ENCODE assay signal across 8 mouse cellular contexts in the genomic region with DNA sequence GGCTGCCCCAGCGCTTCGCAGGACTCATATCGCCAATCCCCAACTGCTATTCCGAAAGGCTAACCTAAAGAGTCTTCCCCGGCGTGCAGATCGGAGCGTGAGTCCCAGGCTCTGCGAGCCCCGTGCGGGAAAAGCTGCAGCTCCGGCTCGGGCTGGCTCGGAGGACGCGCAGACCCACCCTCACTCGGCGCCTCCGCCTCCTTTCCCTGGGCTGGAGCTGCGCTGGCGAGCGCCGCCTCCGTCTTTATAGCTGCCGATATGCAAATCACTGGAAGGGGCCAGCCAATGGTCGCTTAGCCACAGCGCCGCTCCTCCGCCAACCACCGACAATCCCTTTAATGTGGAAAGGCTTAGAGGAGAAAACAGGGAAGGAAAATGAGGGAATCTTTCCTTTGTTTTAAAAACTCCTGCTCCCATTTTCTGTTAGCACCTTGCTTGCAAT. TPM values are rescaled to one million over a fixed set of nuclear protein-coding genes. Genes with fewer than 3 reads are reported as not detected.
A peak's percentile ranks its signal among the peaks of the same experiment; 100 is the strongest.
DNase-seq lines count a peak whose midpoint lies in the region; TF ChIP-seq lines count a peak whose summit lies in the region.

Gene Pcdh8, minus strand, starts transcription at position 219 of the 442 bp plus-strand sequence.

- no peaks in the 10 kb centered on the region for H3K36me3 ChIP-seq in embryonic facial prominence, embryonic 10.5 days (replicated peaks)
- no peaks in the 10 kb centered on the region for H3K36me3 ChIP-seq in heart, adult 2 months (ENCODE audit: control insufficient read depth, insufficient read depth, low read length)
- H3K36me3 ChIP-seq in midbrain, embryonic 10.5 days: peaks cover 39% of the 10 kb centered on the region

- WGBS in embryonic facial prominence, embryonic 10.5 days: under 1% methylated on average over 30 of the region's 30 CpGs
- under 1% methylated on average over 30 of the region's 30 CpGs for WGBS in heart, adult 2 months
- under 1% methylated on average over 30 of the region's 30 CpGs for WGBS in midbrain, embryonic 10.5 days

- no peaks in the 10 kb centered on the region for H3K9me3 ChIP-seq in embryonic facial prominence, embryonic 10.5 days
- H3K9me3 ChIP-seq in midbrain, embryonic 10.5 days (replicated peaks): peaks cover 8% of the 10 kb centered on the region

- H3K27me3 ChIP-seq in embryonic facial prominence, embryonic 10.5 days (replicated peaks; ENCODE audit: low read depth, poor library complexity, severe bottlenecking): peaks cover 99% of the 10 kb centered on the region
- peaks cover 36% of the 10 kb centered on the region for H3K27me3 ChIP-seq in heart, adult 2 months (ENCODE audit: control insufficient read depth, insufficient read depth, low read length)
- H3K27me3 ChIP-seq in midbrain, embryonic 10.5 days (ENCODE audit: low read depth, poor library complexity, severe bottlenecking): peaks cover 90% of the 10 kb centered on the region

- H3K27ac ChIP-seq in embryonic facial prominence, embryonic 10.5 days (replicated peaks): peak within 1 kb of the TSS; percentile 16; the same call in 1 of the 2 replicates
- H3K27ac ChIP-seq in heart, adult 2 months: no peak within 1 kb of the TSS
- H3K27ac ChIP-seq in midbrain, embryonic 10.5 days (replicated peaks): peak within 1 kb of the TSS; percentile 90

- TF ChIP-seq CTCF in heart, adult 2 months (IDR thresholded peaks at IDR 0.05): no peak

- peak within 1 kb of the TSS; percentile 56 for H3K4me3 ChIP-seq in embryonic facial prominence, embryonic 10.5 days
- H3K4me3 ChIP-seq in heart, adult 2 months: peak within 1 kb of the TSS; percentile 4
- H3K4me3 ChIP-seq in midbrain, embryonic 10.5 days: peak within 1 kb of the TSS; percentile 72

- intact Hi-C loops in heart, adult 2 months (cut with DNase I): loop anchor here (10.0 kb wide), 1 partner anchor 144 kb away; no protein-coding TSS in a partner anchor
- intact Hi-C loops in left cerebral cortex, postnatal 36 days (cut with DNase I): loop anchor here (1.0 to 10.0 kb wide), 3 partner anchors 144 to 446 kb away; no protein-coding TSS in a partner anchor

- H3K4me1 ChIP-seq in embryonic facial prominence, embryonic 10.5 days: peaks cover 55% of the 10 kb centered on the region
- H3K4me1 ChIP-seq in heart, adult 2 months (ENCODE audit: control insufficient read depth, insufficient read depth, low read length): no peaks in the 10 kb centered on the region
- peaks cover 85% of the 10 kb centered on the region for H3K4me1 ChIP-seq in midbrain, embryonic 10.5 days

- H3K9ac ChIP-seq in heart, adult 2 months (ENCODE audit: low read depth, low read length): no peak within 1 kb of the TSS

- H3K79me2 ChIP-seq in heart, adult 2 months (replicated peaks; ENCODE audit: control insufficient read depth, insufficient read depth, low read length): no peaks in the 10 kb centered on the region

- TF ChIP-seq EP300 in heart, adult 2 months (IDR thresholded peaks at IDR 0.05; ENCODE audit: insufficient read depth, low read depth, low read length): no peak

- peak; percentile 46 to 52 for DNase-seq in adrenal gland, postnatal 4 days (ENCODE audit: low spot score in 2 of 2)
- peak; percentile 94 for DNase-seq in embryonic facial prominence, embryonic 10.5 days (ENCODE audit: low spot score)
- DNase-seq in heart, adult 2 months: peak; percentile 63 to 69
- DNase-seq in kidney, adult 18-20 months: peak; percentile 74
- peak; percentile 90 to 92 for DNase-seq in left cerebral cortex, postnatal 36 days (ENCODE audit: low spot score in 2 of 2)
- DNase-seq in midbrain, embryonic 10.5 days (ENCODE audit: low spot score): peak; percentile 96
- DNase-seq in skeletal muscle tissue, adult 2 months (ENCODE audit: low read depth, low spot score): peak; percentile 9
- DNase-seq in MN1 (ENCODE audit: low spot score): no peak

- no peak for TF ChIP-seq POLR2A in heart, adult 2 months (IDR thresholded peaks at IDR 0.05; ENCODE audit: insufficient read depth, low read depth, low read length)

RNA-seq across cellular contexts. Expression of gene Pcdh8, which starts in this region (rescaled TPM):
- total RNA-seq in adrenal gland, postnatal 4 days (2021): 1 to 10 TPM in 1 of 2 experiments, under 1 TPM in 1; 0.87 to 1.1 TPM
- polyA plus RNA-seq in embryonic facial prominence, embryonic 10.5 days (2016; fragmentation: Nextera tagmentation; extraction: Ambion mirVana): 3.6 and 9.8 TPM in 2 replicates
- total RNA-seq in heart, adult 2 months (2021): not detected
- polyA plus RNA-seq in heart, adult 2 months (2012; rRNA removed): not detected in 2 replicates
- 10 to 100 TPM; 57.9 to 58.8 TPM for total RNA-seq in left cerebral cortex, postnatal 36 days (2021)
- polyA plus RNA-seq in midbrain, embryonic 10.5 days (2016; fragmentation: Nextera tagmentation; extraction: Ambion mirVana): 56.0 and 57.5 TPM in 2 replicates

Comparison
In these comparisons a context has a peak if more than half of its experiments do, and no peak if none do; other contexts are left out.
1. RNA of gene Pcdh8 (total RNA-seq): 57.9 to 58.8 TPM in left cerebral cortex, postnatal 36 days; 0.87 to 1.1 TPM in adrenal gland, postnatal 4 days and not detected in heart, adult 2 months; every median in the first group is over 10 times any median in the second.
2. Peak in DNase-seq and H3K4me3 ChIP-seq in heart, adult 2 months; RNA of the gene not detected or under 1 TPM.
3. H3K4me3 ChIP-seq: peak in every context shown above with its lines; median percentile 72 in midbrain, embryonic 10.5 days; 56 in embryonic facial prominence, embryonic 10.5 days; 4 in heart, adult 2 months.